Mouse (Mus musculus) bone marrow macrophage, adult 2 months (primary cell): ENCODE results near the gene Srr.

Experiments
- CTCF ChIP-seq: IDR thresholded peaks from 2 replicates; pipeline ENCODE4 v1.5.1; 2012; ENCODE audit warnings: low read depth, mild to moderate bottlenecking, low read length, moderate library complexity
- POLR2A ChIP-seq: IDR thresholded peaks from 2 replicates; pipeline ENCODE4 v1.6.1; 2012; ENCODE audit warnings: mild to moderate bottlenecking, low read depth, low read length, borderline replicate concordance

GRCm38 (mm10) chr11:74962846-74963407, 37.2 kb upstream of the Srr start:
- TF ChIP-seq POLR2A = no peak
- TF ChIP-seq CTCF = no peak
